Mouse (Mus musculus) midbrain, embryonic 14.5 days (tissue): ENCODE measurements at regions not wholly inside any gene's neighbourhood (a gene's known extent, or its start where the extent isn't known, plus 50 kb on each side); places are given as distances from the start of the nearest gene placed in this dataset.

Source experiments
- ATAC-seq: fragments of 200-750 bp; cut with Nextera tagmentation; 2 replicates; pipeline ENCODE4 v1.8.0; 2017; ENCODE audit warnings: moderate number of reproducible peaks, moderate library complexity; ENCODE audit not compliant: low FRiP score, low TSS enrichment
- DNase-seq: peaks from one replicate; pipeline ENCODE4 v3.0.0-alpha.2; 2015
- H3K27ac ChIP-seq: fragments of 300-500 bp; sonication (generic); replicated peaks from 2 replicates; pipeline ENCODE4 v1.5.1; 2014; ENCODE audit warnings: mild to moderate bottlenecking, low read depth, low read length, moderate library complexity
- H3K27me3 ChIP-seq: fragments of 300-500 bp; sonication (generic); 2 replicates; pipeline ENCODE4 v1.6.1; 2014; ENCODE audit warnings: low read length, control low read depth, mixed read lengths; ENCODE audit not compliant: control insufficient read depth, insufficient read depth
- H3K36me3 ChIP-seq: fragments of 300-500 bp; sonication (generic); 2 replicates; pipeline ENCODE4 v1.6.1; 2014; ENCODE audit warnings: low read length, control low read depth; ENCODE audit not compliant: control insufficient read depth, insufficient read depth
- H3K4me1 ChIP-seq: fragments of 300-500 bp; sonication (generic); 2 replicates; pipeline ENCODE4 v1.6.1; 2014; ENCODE audit warnings: mild to moderate bottlenecking, antibody characterized with exemption, low read length, control low read depth; ENCODE audit not compliant: control insufficient read depth, insufficient read depth
- H3K4me2 ChIP-seq: fragments of 300-500 bp; sonication (generic); 2 replicates; pipeline ENCODE4 v1.6.1; 2014; ENCODE audit warnings: mild to moderate bottlenecking, low read length, moderate library complexity
- H3K4me3 ChIP-seq: fragments of 300-500 bp; sonication (generic); replicated peaks from 2 replicates; pipeline ENCODE4 v1.5.1; 2014; ENCODE audit warnings: low read depth, low read length
- H3K9ac ChIP-seq: fragments of 300-500 bp; sonication (generic); replicated peaks from 2 replicates; pipeline ENCODE4 v1.6.1; 2014; ENCODE audit warnings: mild to moderate bottlenecking, low read length, moderate library complexity
- H3K9me3 ChIP-seq: fragments of 300-500 bp; sonication (generic); 2 replicates; pipeline ENCODE4 v1.6.1; 2016; ENCODE audit warnings: low read length, control low read depth, mixed read lengths; ENCODE audit not compliant: control insufficient read depth
- WGBS: fragments of 180-500 bp; shearing (Covaris S2); extraction: QIAGEN DNeasy Blood & Tissue Kit; methylation state at CpG from one replicate; pipeline ENCODE4 v1.1.7; 2014; 5-methylcytosine and 5-hydroxymethylcytosine counted together

DNA sequence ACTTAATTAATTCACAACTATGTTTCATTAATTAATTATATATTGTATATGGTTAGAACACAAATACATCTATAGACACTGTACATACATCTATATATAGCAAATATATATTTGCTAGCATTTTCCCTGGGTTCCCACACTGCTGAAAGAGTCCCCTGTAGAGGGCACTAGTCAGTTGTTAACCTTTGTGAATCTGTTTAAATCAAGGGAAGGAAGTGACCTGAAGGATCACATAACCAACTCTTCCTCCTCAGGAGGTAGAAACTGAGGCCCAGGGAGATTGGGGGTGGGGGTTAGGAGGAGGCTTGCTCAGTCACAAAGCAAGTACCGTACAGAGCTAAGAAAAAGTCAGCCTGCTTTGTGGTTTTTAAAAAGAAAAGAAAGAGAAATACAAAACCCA is 258.1 kb downstream of the Pik3r1 start:
- no peaks in the 10 kb centered on the region for H3K36me3 ChIP-seq
- no peak overlapping the region for H3K4me3 ChIP-seq
- no peak overlapping the region for H3K4me2 ChIP-seq
- peak; percentile 69 for DNase-seq
- no peak overlapping the region for H3K27ac ChIP-seq
- no peaks in the 10 kb centered on the region for H3K27me3 ChIP-seq
- no peaks in the 10 kb centered on the region for H3K9me3 ChIP-seq
- ATAC-seq: no peak
- H3K4me1 ChIP-seq: no peaks in the 10 kb centered on the region
- no peak overlapping the region for H3K9ac ChIP-seq
- WGBS: 40% methylated on average over 1 of the region's 1 CpGs

DNA sequence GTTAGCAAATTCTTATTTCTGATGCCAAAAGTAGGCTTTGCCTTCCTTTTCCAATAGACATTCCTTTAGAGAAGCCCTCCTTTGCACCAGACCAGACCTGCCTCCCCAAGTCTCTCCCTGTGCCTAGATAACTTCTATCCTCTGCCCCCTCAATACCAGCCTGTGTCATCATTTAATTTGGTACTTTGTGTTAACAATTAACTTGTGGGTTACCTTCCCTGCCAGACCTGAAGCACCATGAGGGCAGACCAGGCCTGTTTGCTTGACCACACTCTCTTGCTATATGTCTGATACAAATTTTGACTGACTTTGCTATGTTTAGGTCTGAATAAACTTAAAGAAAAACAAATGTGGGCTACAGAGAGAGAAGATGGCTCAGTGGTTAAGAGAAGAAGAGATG is 259.7 kb downstream of the Pik3r1 start:
- Histone ChIP-seq H3K9me3 (no peaks in the 10 kb centered on the region), H3K27ac (no peak overlapping the region), H3K4me2 (no peak overlapping the region), H3K9ac (no peak overlapping the region), H3K36me3 (no peaks in the 10 kb centered on the region), H3K4me3 (no peak overlapping the region), H3K27me3 (no peaks in the 10 kb centered on the region), H3K4me1 (no peaks in the 10 kb centered on the region)
- DNase-seq (no peak), ATAC-seq (no peak)

DNA sequence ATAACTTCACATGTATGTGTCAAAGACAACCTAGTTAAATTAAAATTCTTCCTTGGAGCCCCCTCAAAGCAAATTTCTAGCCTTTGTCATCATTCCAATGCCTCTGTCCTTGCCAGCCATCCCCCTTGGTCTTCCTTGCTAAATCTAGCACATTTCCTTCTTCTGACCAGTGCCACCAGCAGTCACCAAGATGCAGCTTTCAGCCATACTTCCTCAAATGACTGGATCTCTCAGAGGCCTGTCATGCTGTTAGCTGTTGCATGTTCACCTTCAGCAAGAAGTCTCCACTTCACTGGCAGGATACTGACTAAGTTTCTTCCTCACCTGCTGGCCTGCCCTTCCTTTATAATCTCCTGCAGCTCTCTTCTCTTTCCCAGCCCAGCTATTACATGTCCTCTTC is 261.3 kb downstream of the Pik3r1 start:
- no peak overlapping the region for H3K27ac ChIP-seq
- H3K4me2 ChIP-seq: no peak overlapping the region
- no peak for DNase-seq
- H3K9me3 ChIP-seq: no peaks in the 10 kb centered on the region
- no peak for ATAC-seq
- H3K27me3 ChIP-seq: no peaks in the 10 kb centered on the region
- H3K9ac ChIP-seq: no peak overlapping the region
- H3K36me3 ChIP-seq: no peaks in the 10 kb centered on the region
- H3K4me1 ChIP-seq: no peaks in the 10 kb centered on the region
- no peak overlapping the region for H3K4me3 ChIP-seq

DNA sequence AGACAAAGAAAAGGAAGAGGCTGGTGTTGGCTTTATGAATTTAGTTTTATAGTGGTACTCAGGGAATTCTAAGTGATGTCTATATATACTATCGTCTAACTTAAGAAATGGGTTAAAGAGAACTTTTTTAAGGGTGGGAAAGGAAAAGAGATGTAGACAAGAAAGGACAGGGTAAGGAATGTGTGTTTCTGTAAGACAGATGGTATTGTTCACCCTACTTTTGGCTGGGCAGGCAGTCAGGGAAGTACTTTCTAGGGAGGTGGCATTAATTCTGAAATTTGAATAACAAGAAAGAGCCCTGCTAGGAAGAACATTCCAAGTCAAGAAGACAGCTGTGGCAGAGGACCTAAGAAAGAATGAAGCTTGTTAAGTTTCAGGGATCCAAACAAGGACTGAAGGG is 263.0 kb downstream of the Pik3r1 start:
- DNase-seq (no peak), ATAC-seq (no peak)
- Histone ChIP-seq H3K4me3 (no peak overlapping the region), H3K4me1 (no peaks in the 10 kb centered on the region), H3K27me3 (no peaks in the 10 kb centered on the region), H3K27ac (no peak overlapping the region), H3K36me3 (no peaks in the 10 kb centered on the region), H3K9me3 (peaks cover 3% of the 10 kb centered on the region; the same call in 1 of the 2 replicates), H3K4me2 (no peak overlapping the region), H3K9ac (no peak overlapping the region)
- 83% methylated on average over 1 of the region's 1 CpGs for WGBS

DNA sequence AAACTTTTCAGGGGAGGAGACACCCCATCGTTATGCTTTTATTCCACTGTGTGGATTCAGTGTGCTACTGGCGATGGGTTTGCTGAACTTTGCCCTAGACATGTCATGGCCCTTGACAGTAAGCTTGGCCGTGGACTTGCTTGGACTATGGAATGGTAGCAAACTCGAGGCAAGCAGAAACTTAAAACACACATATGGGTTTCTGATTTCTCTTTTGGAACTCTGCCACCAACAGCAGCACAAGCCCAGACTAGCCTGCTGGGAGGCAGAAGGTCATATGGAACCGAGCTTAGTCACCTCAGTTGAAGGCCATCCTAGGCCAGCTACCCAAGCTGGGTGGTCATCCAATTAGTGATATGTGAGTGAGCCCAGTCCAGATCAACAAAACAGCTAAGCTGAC is 263.8 kb downstream of the Pik3r1 start:
- Histone ChIP-seq H3K4me2 (no peak overlapping the region), H3K4me1 (no peaks in the 10 kb centered on the region), H3K36me3 (no peaks in the 10 kb centered on the region), H3K9me3 (peaks cover 3% of the 10 kb centered on the region; the same call in 1 of the 2 replicates), H3K9ac (no peak overlapping the region), H3K4me3 (no peak overlapping the region), H3K27me3 (no peaks in the 10 kb centered on the region), H3K27ac (no peak overlapping the region)
- ATAC-seq (no peak), DNase-seq (no peak)
- WGBS: 83% methylated on average over 5 of the region's 5 CpGs

GRCm38 (mm10) chr13:101501845-101502284 is 266.2 kb downstream of the Pik3r1 start:
- peak; percentile 9 for DNase-seq
- no peak for ATAC-seq
- Histone ChIP-seq H3K9me3 (peaks cover 3% of the 10 kb centered on the region; the same call in 1 of the 2 replicates), H3K9ac (no peak overlapping the region), H3K36me3 (no peaks in the 10 kb centered on the region), H3K4me1 (no peaks in the 10 kb centered on the region), H3K27ac (no peak overlapping the region), H3K27me3 (no peaks in the 10 kb centered on the region), H3K4me2 (no peak overlapping the region), H3K4me3 (no peak overlapping the region)
- WGBS: 73% methylated on average over 5 of the region's 5 CpGs

- no peaks in the 10 kb centered on the region for H3K27me3 ChIP-seq
- H3K9ac ChIP-seq: no peak overlapping the region
- WGBS: 96% methylated on average over 3 of the region's 3 CpGs
- H3K4me3 ChIP-seq: no peak overlapping the region
- H3K36me3 ChIP-seq: no peaks in the 10 kb centered on the region
- DNase-seq (no peak), ATAC-seq (no peak)
- H3K4me1 ChIP-seq: no peaks in the 10 kb centered on the region
- H3K9me3 ChIP-seq: peaks cover 3% of the 10 kb centered on the region; the same call in 1 of the 2 replicates
- H3K27ac ChIP-seq: no peak overlapping the region
- no peak overlapping the region for H3K4me2 ChIP-seq
These were observed 267.0 kb downstream of the Pik3r1 start for GRCm38 (mm10) chr13:101501061-101501460.

DNA sequence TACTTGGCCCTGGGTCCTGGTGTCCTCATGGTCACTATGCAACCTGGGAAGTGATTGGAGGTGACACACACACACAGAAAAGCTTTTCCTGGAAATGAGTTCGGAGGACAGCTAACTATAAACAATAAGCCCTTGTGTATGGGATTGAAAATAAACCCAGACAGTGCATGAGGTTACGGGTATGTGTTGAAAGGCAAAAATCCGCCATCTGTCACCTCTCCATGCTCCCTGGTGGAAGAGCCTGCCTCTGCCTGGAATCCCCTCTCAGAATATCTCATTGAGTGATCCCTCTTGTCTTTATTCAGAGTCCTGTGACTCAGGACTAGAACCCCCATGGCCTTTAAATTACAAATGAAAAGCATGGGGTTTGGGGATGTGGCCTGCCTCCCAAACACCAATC is 276.2 kb downstream of the Pik3r1 start:
- Histone ChIP-seq H3K4me2 (no peak overlapping the region), H3K27me3 (no peaks in the 10 kb centered on the region), H3K9me3 (no peaks in the 10 kb centered on the region), H3K27ac (no peak overlapping the region), H3K9ac (no peak overlapping the region), H3K4me1 (no peaks in the 10 kb centered on the region), H3K4me3 (no peak overlapping the region), H3K36me3 (no peaks in the 10 kb centered on the region)
- DNase-seq (peak; percentile 18), ATAC-seq (peak; percentile 40; the same call in 1 of the 2 replicates)
- 17% methylated on average over 3 of the region's 3 CpGs for WGBS

- 82% methylated on average over 5 of the region's 5 CpGs for WGBS
- no peaks in the 10 kb centered on the region for H3K4me1 ChIP-seq
- H3K9me3 ChIP-seq: no peaks in the 10 kb centered on the region
- H3K36me3 ChIP-seq: no peaks in the 10 kb centered on the region
- ATAC-seq: no peak
- no peak for DNase-seq
- no peak overlapping the region for H3K27ac ChIP-seq
- H3K4me2 ChIP-seq: no peak overlapping the region
- no peaks in the 10 kb centered on the region for H3K27me3 ChIP-seq
- H3K4me3 ChIP-seq: no peak overlapping the region
- H3K9ac ChIP-seq: no peak overlapping the region
These were observed 277.1 kb downstream of the Pik3r1 start for GRCm38 (mm10) chr13:101490961-101491360.
